Mouse (Mus musculus): Measurements from ENCODE around the gene Erp44. TPM values are rescaled to one million over a fixed set of nuclear protein-coding genes. Genes with fewer than 3 reads are reported as not detected.

Gene Erp44
- total RNA-seq, 1 experiment = 47.5 TPM

DNA sequence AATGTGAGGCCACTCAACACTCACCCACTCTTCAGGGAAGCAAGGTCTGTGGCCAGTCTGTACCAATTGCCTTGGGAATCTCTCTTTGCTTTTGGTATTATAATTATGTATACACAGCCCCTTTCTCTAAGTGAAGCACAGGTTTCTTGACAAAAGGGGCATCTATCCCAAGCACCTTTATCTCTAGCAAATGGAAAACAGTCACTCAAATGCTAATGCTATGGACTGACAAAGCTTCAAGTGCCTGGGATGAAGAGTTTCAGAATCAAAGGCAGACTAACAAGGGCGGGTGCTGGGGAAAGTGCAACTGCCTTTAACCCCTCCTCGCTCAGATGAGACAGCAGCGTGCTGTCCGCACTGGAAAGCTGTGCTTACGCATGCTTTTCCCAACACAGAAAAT lies 7.5 kb downstream of the Erp44 start:
- TF ChIP-seq HCFC1 (IDR thresholded peaks at IDR 0.05; ENCODE audit: borderline replicate concordance, insufficient read depth, low read length) (no peak), MAFK (IDR thresholded peaks at IDR 0.05; ENCODE audit: insufficient read depth, low read depth, low read length) (no peak)
- Histone ChIP-seq H3K4me1 (ENCODE audit: control insufficient read depth in 2 of 2, insufficient read depth in 2 of 2, low read length in 2 of 2, poor library complexity in 1 of 2) (no peaks in the 10 kb centered on the region; a peak in 1 of 4 replicates), H3K9ac (ENCODE audit: insufficient read depth, low read depth, low read length, poor library complexity, severe bottlenecking) (no peak overlapping the region), H3K36me3 (ENCODE audit: control insufficient read depth, insufficient read depth, low read length, poor library complexity, severe bottlenecking) (no peaks in the 10 kb centered on the region), H3K9me3 (ENCODE audit: control insufficient read depth, insufficient read depth, low read depth, low read length) (no peaks in the 10 kb centered on the region), H3K27ac (ENCODE audit: insufficient read depth, low read depth, low read length, poor library complexity, severe bottlenecking) (no peak overlapping the region), H3K4me3 (ENCODE audit: insufficient read depth in 1 of 2, low read depth in 1 of 2, low read length in 2 of 2, poor library complexity in 1 of 2, severe bottlenecking in 1 of 2) (no peak overlapping the region)
- in situ Hi-C loops (cut with MboI; ENCODE audit: low sequenced_read_pairs in 2 of 2, unreplicated experiment in 2 of 2) = no loop called here
- DNase-seq (ENCODE audit: low read depth, low spot score) = peak; percentile 49

DNA sequence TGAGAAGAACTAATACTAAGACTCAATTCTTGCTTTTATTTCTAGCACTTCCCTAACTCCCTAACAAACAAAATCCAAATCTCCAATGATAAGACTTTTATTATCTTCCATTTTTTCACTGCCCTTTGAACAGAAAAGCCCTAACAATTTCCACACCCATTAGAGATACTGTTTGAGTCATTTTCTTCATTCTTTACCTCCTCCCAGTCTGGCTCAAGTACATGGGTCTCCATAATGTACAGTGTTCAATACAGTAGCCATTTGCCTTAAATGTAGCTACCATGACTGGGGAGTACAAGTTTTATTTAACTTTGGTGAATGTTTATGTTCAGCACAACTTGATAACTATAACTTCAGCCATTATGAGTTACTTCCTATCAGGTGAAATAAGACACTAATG lies 8.8 kb downstream of the Erp44 start:
- DNase-seq (ENCODE audit: low read depth, low spot score) = no peak
- Histone ChIP-seq H3K4me3 (ENCODE audit: insufficient read depth in 1 of 2, low read depth in 1 of 2, low read length in 2 of 2, poor library complexity in 1 of 2, severe bottlenecking in 1 of 2) (no peak overlapping the region), H3K9ac (ENCODE audit: insufficient read depth, low read depth, low read length, poor library complexity, severe bottlenecking) (no peak overlapping the region), H3K36me3 (ENCODE audit: control insufficient read depth, insufficient read depth, low read length, poor library complexity, severe bottlenecking) (no peaks in the 10 kb centered on the region), H3K9me3 (ENCODE audit: control insufficient read depth, insufficient read depth, low read depth, low read length) (no peaks in the 10 kb centered on the region), H3K4me1 (ENCODE audit: control insufficient read depth in 2 of 2, insufficient read depth in 2 of 2, low read length in 2 of 2, poor library complexity in 1 of 2) (no peaks in the 10 kb centered on the region; a peak in 1 of 4 replicates), H3K27ac (ENCODE audit: insufficient read depth, low read depth, low read length, poor library complexity, severe bottlenecking) (no peak overlapping the region)
- TF ChIP-seq ZNF384 (IDR thresholded peaks at IDR 0.05; ENCODE audit: low read depth, low read length) = no peak
- TF ChIP-seq MAFK (IDR thresholded peaks at IDR 0.05; ENCODE audit: insufficient read depth, low read depth, low read length) = no peak
- no peak for TF ChIP-seq HCFC1 (IDR thresholded peaks at IDR 0.05; ENCODE audit: borderline replicate concordance, insufficient read depth, low read length)
- no peak for TF ChIP-seq ZC3H11A (IDR thresholded peaks at IDR 0.05; ENCODE audit: borderline replicate concordance, low read depth, low read length)
- in situ Hi-C loops (cut with MboI; ENCODE audit: low sequenced_read_pairs in 2 of 2, unreplicated experiment in 2 of 2) = no loop called here

DNA sequence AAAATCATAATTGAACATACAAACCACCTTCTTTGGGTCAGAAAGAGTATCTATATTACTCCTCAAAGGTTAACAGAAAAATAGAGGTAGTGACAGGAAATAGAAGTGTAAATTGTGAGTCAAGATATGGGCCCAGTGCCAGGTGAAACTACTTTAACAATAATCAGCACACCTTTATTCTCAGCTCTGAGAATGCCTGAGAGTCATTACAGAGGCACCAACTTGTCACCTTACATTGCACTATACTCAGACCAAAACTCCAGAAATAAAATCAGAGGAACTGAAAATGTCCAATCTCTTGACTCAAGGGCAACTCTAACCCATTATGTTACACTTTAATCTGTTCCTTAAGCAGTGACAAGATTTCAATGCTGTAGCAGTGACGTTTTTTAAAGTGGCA lies 11.2 kb downstream of the Erp44 start:
- Histone ChIP-seq H3K36me3 (ENCODE audit: control insufficient read depth, insufficient read depth, low read length, poor library complexity, severe bottlenecking) (no peaks in the 10 kb centered on the region), H3K9me3 (ENCODE audit: control insufficient read depth, insufficient read depth, low read depth, low read length) (no peaks in the 10 kb centered on the region), H3K9ac (ENCODE audit: insufficient read depth, low read depth, low read length, poor library complexity, severe bottlenecking) (no peak overlapping the region), H3K27ac (ENCODE audit: insufficient read depth, low read depth, low read length, poor library complexity, severe bottlenecking) (no peak overlapping the region), H3K4me1 (ENCODE audit: control insufficient read depth in 2 of 2, insufficient read depth in 2 of 2, low read length in 2 of 2, poor library complexity in 1 of 2) (no peaks in the 10 kb centered on the region; a peak in 1 of 4 replicates), H3K4me3 (ENCODE audit: insufficient read depth in 1 of 2, low read depth in 1 of 2, low read length in 2 of 2, poor library complexity in 1 of 2, severe bottlenecking in 1 of 2) (no peak overlapping the region)
- TF ChIP-seq ZNF384 (IDR thresholded peaks at IDR 0.05; ENCODE audit: low read depth, low read length) (no peak), HCFC1 (IDR thresholded peaks at IDR 0.05; ENCODE audit: borderline replicate concordance, insufficient read depth, low read length) (no peak), MAFK (IDR thresholded peaks at IDR 0.05; ENCODE audit: insufficient read depth, low read depth, low read length) (no peak), CHD2 (IDR thresholded peaks at IDR 0.05; ENCODE audit: low read depth, low read length) (no peak), ZC3H11A (IDR thresholded peaks at IDR 0.05; ENCODE audit: borderline replicate concordance, low read depth, low read length) (no peak)
- in situ Hi-C loops (cut with MboI; ENCODE audit: low sequenced_read_pairs in 2 of 2, unreplicated experiment in 2 of 2) = no loop called here
- DNase-seq (ENCODE audit: low read depth, low spot score) = no peak

- no peak overlapping the region for H3K4me3 ChIP-seq (ENCODE audit: insufficient read depth in 1 of 2, low read depth in 1 of 2, low read length in 2 of 2, poor library complexity in 1 of 2, severe bottlenecking in 1 of 2)
- TF ChIP-seq HCFC1 (IDR thresholded peaks at IDR 0.05; ENCODE audit: borderline replicate concordance, insufficient read depth, low read length) (no peak), MAFK (IDR thresholded peaks at IDR 0.05; ENCODE audit: insufficient read depth, low read depth, low read length) (no peak), ZNF384 (IDR thresholded peaks at IDR 0.05; ENCODE audit: low read depth, low read length) (no peak), CHD2 (IDR thresholded peaks at IDR 0.05; ENCODE audit: low read depth, low read length) (no peak), ZC3H11A (IDR thresholded peaks at IDR 0.05; ENCODE audit: borderline replicate concordance, low read depth, low read length) (no peak)
- H3K9ac ChIP-seq (ENCODE audit: insufficient read depth, low read depth, low read length, poor library complexity, severe bottlenecking) = no peak overlapping the region
- no peaks in the 10 kb centered on the region for H3K36me3 ChIP-seq (ENCODE audit: control insufficient read depth, insufficient read depth, low read length, poor library complexity, severe bottlenecking)
- no peaks in the 10 kb centered on the region for H3K9me3 ChIP-seq (ENCODE audit: control insufficient read depth, insufficient read depth, low read depth, low read length)
- in situ Hi-C loops (cut with MboI; ENCODE audit: low sequenced_read_pairs in 2 of 2, unreplicated experiment in 2 of 2) = no loop called here
- H3K4me1 ChIP-seq (ENCODE audit: control insufficient read depth in 2 of 2, insufficient read depth in 2 of 2, low read length in 2 of 2, poor library complexity in 1 of 2) = no peaks in the 10 kb centered on the region; a peak in 1 of 4 replicates
- no peak overlapping the region for H3K27ac ChIP-seq (ENCODE audit: insufficient read depth, low read depth, low read length, poor library complexity, severe bottlenecking)
- no peak for DNase-seq (ENCODE audit: low read depth, low spot score)
Measured at GRCm38 (mm10) chr4:48267683-48268082, 11.7 kb downstream of the Erp44 start.

DNA sequence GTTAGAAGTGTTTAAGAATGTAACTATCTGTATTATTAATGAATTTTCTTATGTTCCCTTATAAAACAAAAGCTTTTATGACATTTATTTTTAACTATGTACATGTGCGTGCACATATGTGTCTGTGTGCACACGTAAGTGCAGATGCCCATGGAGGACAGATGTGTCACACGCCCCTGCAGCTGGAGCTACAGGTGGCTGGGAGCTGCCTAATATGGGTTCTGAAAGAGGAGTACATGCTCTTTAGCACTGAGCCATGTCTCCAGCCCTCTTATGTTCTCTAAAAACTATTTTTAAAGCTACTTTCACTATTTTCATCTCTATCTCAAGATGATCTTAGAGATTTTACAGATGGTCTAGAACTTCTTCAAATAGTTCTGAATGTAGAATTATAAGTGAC lies 21.3 kb downstream of the Erp44 start:
- no peaks in the 10 kb centered on the region for H3K4me1 ChIP-seq (ENCODE audit: control insufficient read depth in 2 of 2, insufficient read depth in 2 of 2, low read length in 2 of 2, poor library complexity in 1 of 2)
- no peak for TF ChIP-seq ZNF384 (IDR thresholded peaks at IDR 0.05; ENCODE audit: low read depth, low read length)
- TF ChIP-seq HCFC1 (IDR thresholded peaks at IDR 0.05; ENCODE audit: borderline replicate concordance, insufficient read depth, low read length) = no peak
- TF ChIP-seq CHD2 (IDR thresholded peaks at IDR 0.05; ENCODE audit: low read depth, low read length) = no peak
- no peak for TF ChIP-seq MAFK (IDR thresholded peaks at IDR 0.05; ENCODE audit: insufficient read depth, low read depth, low read length)
- TF ChIP-seq ZC3H11A (IDR thresholded peaks at IDR 0.05; ENCODE audit: borderline replicate concordance, low read depth, low read length) = no peak
- no peaks in the 10 kb centered on the region for H3K36me3 ChIP-seq (ENCODE audit: control insufficient read depth, insufficient read depth, low read length, poor library complexity, severe bottlenecking)
- no peak overlapping the region for H3K9ac ChIP-seq (ENCODE audit: insufficient read depth, low read depth, low read length, poor library complexity, severe bottlenecking)
- in situ Hi-C loops (cut with MboI; ENCODE audit: low sequenced_read_pairs in 2 of 2, unreplicated experiment in 2 of 2) = no loop called here
- no peak overlapping the region for H3K27ac ChIP-seq (ENCODE audit: insufficient read depth, low read depth, low read length, poor library complexity, severe bottlenecking)
- DNase-seq (ENCODE audit: low read depth, low spot score) = no peak
- H3K4me3 ChIP-seq (ENCODE audit: insufficient read depth in 1 of 2, low read depth in 1 of 2, low read length in 2 of 2, poor library complexity in 1 of 2, severe bottlenecking in 1 of 2) = no peak overlapping the region
- no peaks in the 10 kb centered on the region for H3K9me3 ChIP-seq (ENCODE audit: control insufficient read depth, insufficient read depth, low read depth, low read length)

Data from ES-E14 (cell line).